In genomic region chr9:45953511-45954293, GRCm38 (mm10) we compare ENCODE assay signal across 8 mouse cellular contexts. TPM values are rescaled to one million over a fixed set of nuclear protein-coding genes. Genes with fewer than 3 reads are reported as not detected.
DNase-seq lines count a peak whose midpoint lies in the region; ATAC-seq and TF ChIP-seq lines count a peak whose summit lies in the region.

No protein-coding gene starts in this region.

- peak overlapping the region; percentile 96 for H3K9ac ChIP-seq in kidney, embryonic 16.5 days (replicated peaks; ENCODE audit: low read length)
- peak overlapping the region; percentile 88 for H3K9ac ChIP-seq in heart, embryonic 14.5 days (ENCODE audit: low read length)
- H3K9ac ChIP-seq in liver, postnatal 0 days (replicated peaks): peak overlapping the region; percentile 89
- peak overlapping the region; percentile 91 for H3K9ac ChIP-seq in stomach, embryonic 16.5 days (ENCODE audit: low read length)

- H3K4me3 ChIP-seq in kidney, embryonic 16.5 days (ENCODE audit: low read length): peak overlapping the region; percentile 81
- peak overlapping the region; percentile 66 to 79 for H3K4me3 ChIP-seq in heart, embryonic 14.5 days (ENCODE audit: control insufficient read depth in 1 of 2, insufficient read depth in 1 of 2, low read depth in 1 of 2, low read length in 2 of 2)
- H3K4me3 ChIP-seq in liver, postnatal 0 days (ENCODE audit: low read depth, low read length): peak overlapping the region; percentile 79
- H3K4me3 ChIP-seq in stomach, embryonic 16.5 days (replicated peaks; ENCODE audit: low read length): peak overlapping the region; percentile 76

- no peak for DNase-seq in kidney, postnatal 14 days
- DNase-seq in adrenal gland, postnatal 36 days: peak; percentile 56
- no peak for DNase-seq in liver, postnatal 0 days
- no peak for DNase-seq in left cerebral cortex, adult 11 months (ENCODE audit: low spot score)

- WGBS in kidney, embryonic 16.5 days: 45% methylated on average over 13 of the region's 13 CpGs
- 57% methylated on average over 13 of the region's 13 CpGs for WGBS in heart, embryonic 14.5 days
- 48% methylated on average over 13 of the region's 13 CpGs for WGBS in liver, postnatal 0 days (ENCODE audit: insufficient replicate concordance)
- 50% methylated on average over 13 of the region's 13 CpGs for WGBS in stomach, embryonic 16.5 days

- H3K27me3 ChIP-seq in kidney, embryonic 16.5 days (ENCODE audit: insufficient read depth, low read length): no peaks in the 10 kb centered on the region
- H3K27me3 ChIP-seq in heart, embryonic 14.5 days (ENCODE audit: control insufficient read depth, insufficient read depth, low read length): no peaks in the 10 kb centered on the region
- no peaks in the 10 kb centered on the region for H3K27me3 ChIP-seq in liver, postnatal 0 days (ENCODE audit: insufficient read depth, low read length)
- no peaks in the 10 kb centered on the region for H3K27me3 ChIP-seq in stomach, embryonic 16.5 days (ENCODE audit: control insufficient read depth, insufficient read depth, low read length)

- peaks cover 19% of the 10 kb centered on the region for H3K4me1 ChIP-seq in kidney, embryonic 16.5 days (ENCODE audit: insufficient read depth, low read length)
- H3K4me1 ChIP-seq in heart, embryonic 14.5 days (ENCODE audit: control insufficient read depth in 2 of 2, insufficient read depth in 2 of 2, low read length in 2 of 2): peaks cover 12 to 16% of the 10 kb centered on the region in 2 experiments
- peaks cover 19% of the 10 kb centered on the region for H3K4me1 ChIP-seq in liver, postnatal 0 days (ENCODE audit: insufficient read depth)
- peaks cover 20% of the 10 kb centered on the region for H3K4me1 ChIP-seq in stomach, embryonic 16.5 days (ENCODE audit: control insufficient read depth, insufficient read depth, low read length)

- H3K4me2 ChIP-seq in kidney, embryonic 16.5 days (replicated peaks; ENCODE audit: low read depth, low read length): peak overlapping the region; percentile 71
- H3K4me2 ChIP-seq in heart, embryonic 14.5 days (ENCODE audit: low read length): peak overlapping the region; percentile 85
- peak overlapping the region; percentile 84 for H3K4me2 ChIP-seq in liver, postnatal 0 days (ENCODE audit: low read depth, low read length)
- H3K4me2 ChIP-seq in stomach, embryonic 16.5 days (ENCODE audit: low read depth, low read length): peak overlapping the region; percentile 78

- peak overlapping the region; percentile 93 for H3K27ac ChIP-seq in kidney, embryonic 16.5 days (ENCODE audit: low read length)
- H3K27ac ChIP-seq in heart, embryonic 14.5 days (replicated peaks in 1 of 2; ENCODE audit: control insufficient read depth in 1 of 2, insufficient read depth in 1 of 2, low read depth in 2 of 2, low read length in 2 of 2): peak overlapping the region; percentile 72 to 89
- H3K27ac ChIP-seq in liver, postnatal 0 days (ENCODE audit: low read depth): peak overlapping the region; percentile 95
- peak overlapping the region; percentile 88 for H3K27ac ChIP-seq in stomach, embryonic 16.5 days (ENCODE audit: low read length)

- no peaks in the 10 kb centered on the region for H3K9me3 ChIP-seq in kidney, embryonic 16.5 days (ENCODE audit: low read length)
- H3K9me3 ChIP-seq in heart, embryonic 14.5 days (ENCODE audit: control insufficient read depth, low read length): no peaks in the 10 kb centered on the region
- no peaks in the 10 kb centered on the region for H3K9me3 ChIP-seq in liver, postnatal 0 days (ENCODE audit: low read length)
- H3K9me3 ChIP-seq in stomach, embryonic 16.5 days (replicated peaks; ENCODE audit: control insufficient read depth, low read length): no peaks in the 10 kb centered on the region

- TF ChIP-seq CTCF in liver, postnatal 0 days (IDR thresholded peaks at IDR 0.05; ENCODE audit: low read depth): no peak

- peaks cover 28% of the 10 kb centered on the region for H3K36me3 ChIP-seq in kidney, embryonic 16.5 days (ENCODE audit: insufficient read depth, low read length)
- peaks cover 43% of the 10 kb centered on the region for H3K36me3 ChIP-seq in heart, embryonic 14.5 days (ENCODE audit: control insufficient read depth, insufficient read depth, low read length)
- H3K36me3 ChIP-seq in liver, postnatal 0 days (replicated peaks; ENCODE audit: insufficient read depth, low read length): peaks cover 32% of the 10 kb centered on the region
- H3K36me3 ChIP-seq in stomach, embryonic 16.5 days (ENCODE audit: control insufficient read depth, insufficient read depth, low read length): 0 out of 2 replicates have a peak, but pooled peaks cover 5% of the 10 kb centered on the region

- ATAC-seq in kidney, embryonic 16.5 days (ENCODE audit: low FRiP score, low TSS enrichment): no peak
- no peak for ATAC-seq in heart, embryonic 14.5 days (ENCODE audit: insufficient number of reproducible peaks, insufficient read depth, low FRiP score, low read depth)
- ATAC-seq in liver, postnatal 0 days: no peak
- no peak for ATAC-seq in stomach, embryonic 16.5 days (ENCODE audit: insufficient read depth, low FRiP score)
- ATAC-seq in erythroid progenitor cell, adult 5-6 weeks (replicated peaks; ENCODE audit: low FRiP score, poor library complexity, severe bottlenecking): no peak; the same call in 1 of the 2 replicates

- no peak for TF ChIP-seq EP300 in liver, postnatal 0 days (IDR thresholded peaks at IDR 0.05; ENCODE audit: low read depth)

RNA-seq across cellular contexts. Expression of gene Sidt2, which starts 1.4 kb away (rescaled TPM):
- polyA plus RNA-seq in kidney, embryonic 16.5 days (2015; fragmentation: Nextera tagmentation; extraction: Ambion mirVana): 44.5 and 45.8 TPM in 2 replicates
- total RNA-seq in adrenal gland, postnatal 36 days (2021): 100 to 1,000 TPM; 161 to 261 TPM
- polyA plus RNA-seq in heart, embryonic 14.5 days (2014; fragmentation: Nextera tagmentation; extraction: Ambion mirVana): 36.5 and 43.9 TPM in 2 replicates
- polyA plus RNA-seq in liver, postnatal 0 days (2015; fragmentation: Nextera tagmentation; extraction: Ambion mirVana): 23.5 and 23.6 TPM in 2 replicates
- 40.9 and 41.7 TPM in 2 replicates for polyA plus RNA-seq in stomach, embryonic 16.5 days (2015; fragmentation: Nextera tagmentation; extraction: Ambion mirVana)
- 16.3 and 20.5 TPM in 2 replicates for total RNA-seq in erythroid progenitor cell, adult 5-6 weeks (2015; ENCODE audit: low replicate concordance)
- total RNA-seq in erythroid progenitor cell, adult 5-6 weeks (2017; ENCODE audit: low replicate concordance): 17.2 and 22.2 TPM in 2 replicates

RNA-seq across cellular contexts. Expression of gene Tagln, which starts 17.8 kb away (rescaled TPM):
- polyA plus RNA-seq in kidney, embryonic 16.5 days (2015; fragmentation: Nextera tagmentation; extraction: Ambion mirVana): 92.3 and 154 TPM in 2 replicates
- total RNA-seq in adrenal gland, postnatal 36 days (2021): 100 to 1,000 TPM in 1 of 2 experiments, 10 to 100 TPM in 1; 90.4 to 182 TPM
- polyA plus RNA-seq in heart, embryonic 14.5 days (2014; fragmentation: Nextera tagmentation; extraction: Ambion mirVana): 122 and 143 TPM in 2 replicates
- 3.6 and 5.2 TPM in 2 replicates for polyA plus RNA-seq in liver, postnatal 0 days (2015; fragmentation: Nextera tagmentation; extraction: Ambion mirVana)
- 572 and 707 TPM in 2 replicates for polyA plus RNA-seq in stomach, embryonic 16.5 days (2015; fragmentation: Nextera tagmentation; extraction: Ambion mirVana)
- total RNA-seq in erythroid progenitor cell, adult 5-6 weeks (2015; ENCODE audit: low replicate concordance): not detected in 2 replicates
- not detected in 2 replicates for total RNA-seq in erythroid progenitor cell, adult 5-6 weeks (2017; ENCODE audit: low replicate concordance)

RNA-seq across cellular contexts. Expression of gene Rnf214, which starts 47.0 kb away (rescaled TPM):
- 50.5 and 62.7 TPM in 2 replicates for polyA plus RNA-seq in kidney, embryonic 16.5 days (2015; fragmentation: Nextera tagmentation; extraction: Ambion mirVana)
- 10 to 100 TPM; 42.5 to 46.6 TPM for total RNA-seq in adrenal gland, postnatal 36 days (2021)
- polyA plus RNA-seq in heart, embryonic 14.5 days (2014; fragmentation: Nextera tagmentation; extraction: Ambion mirVana): 42.9 and 45.5 TPM in 2 replicates
- 13.0 and 15.9 TPM in 2 replicates for polyA plus RNA-seq in liver, postnatal 0 days (2015; fragmentation: Nextera tagmentation; extraction: Ambion mirVana)
- 34.5 and 39.8 TPM in 2 replicates for polyA plus RNA-seq in stomach, embryonic 16.5 days (2015; fragmentation: Nextera tagmentation; extraction: Ambion mirVana)
- total RNA-seq in erythroid progenitor cell, adult 5-6 weeks (2015; ENCODE audit: low replicate concordance): 11.5 and 28.9 TPM in 2 replicates
- total RNA-seq in erythroid progenitor cell, adult 5-6 weeks (2017; ENCODE audit: low replicate concordance): 71.4 and 81.8 TPM in 2 replicates

RNA-seq across cellular contexts. Expression of gene Pcsk7, which starts 47.4 kb away (rescaled TPM):
- polyA plus RNA-seq in kidney, embryonic 16.5 days (2015; fragmentation: Nextera tagmentation; extraction: Ambion mirVana): 23.2 and 24.9 TPM in 2 replicates
- total RNA-seq in adrenal gland, postnatal 36 days (2021): 10 to 100 TPM; 26.9 to 28.6 TPM
- polyA plus RNA-seq in heart, embryonic 14.5 days (2014; fragmentation: Nextera tagmentation; extraction: Ambion mirVana): 12.1 and 13.5 TPM in 2 replicates
- 5.8 and 6.8 TPM in 2 replicates for polyA plus RNA-seq in liver, postnatal 0 days (2015; fragmentation: Nextera tagmentation; extraction: Ambion mirVana)
- polyA plus RNA-seq in stomach, embryonic 16.5 days (2015; fragmentation: Nextera tagmentation; extraction: Ambion mirVana): 25.3 and 26.9 TPM in 2 replicates
- total RNA-seq in erythroid progenitor cell, adult 5-6 weeks (2015; ENCODE audit: low replicate concordance): 7.6 and 13.4 TPM in 2 replicates
- 10.1 and 12.5 TPM in 2 replicates for total RNA-seq in erythroid progenitor cell, adult 5-6 weeks (2017; ENCODE audit: low replicate concordance)

RNA-seq across cellular contexts. Expression of gene Pafah1b2, which starts 58.8 kb away (rescaled TPM):
- 166 and 173 TPM in 2 replicates for polyA plus RNA-seq in kidney, embryonic 16.5 days (2015; fragmentation: Nextera tagmentation; extraction: Ambion mirVana)
- 100 to 1,000 TPM; 148 to 173 TPM for total RNA-seq in adrenal gland, postnatal 36 days (2021)
- 141 and 148 TPM in 2 replicates for polyA plus RNA-seq in heart, embryonic 14.5 days (2014; fragmentation: Nextera tagmentation; extraction: Ambion mirVana)
- polyA plus RNA-seq in liver, postnatal 0 days (2015; fragmentation: Nextera tagmentation; extraction: Ambion mirVana): 35.8 and 42.6 TPM in 2 replicates
- 143 and 152 TPM in 2 replicates for polyA plus RNA-seq in stomach, embryonic 16.5 days (2015; fragmentation: Nextera tagmentation; extraction: Ambion mirVana)
- 29.3 and 31.4 TPM in 2 replicates for total RNA-seq in erythroid progenitor cell, adult 5-6 weeks (2015; ENCODE audit: low replicate concordance)
- total RNA-seq in erythroid progenitor cell, adult 5-6 weeks (2017; ENCODE audit: low replicate concordance): 52.9 and 68.6 TPM in 2 replicates

Comparison
In these comparisons a context has a peak if more than half of its experiments do, and no peak if none do; other contexts are left out.
1. DNase-seq: peak in adrenal gland, postnatal 36 days (2 of 2); none in kidney, postnatal 14 days (single experiment), liver, postnatal 0 days (single experiment) and left cerebral cortex, adult 11 months (single experiment).
2. RNA of gene Tagln, which starts 17.8 kb away (polyA plus RNA-seq): 572 to 707 TPM in stomach, embryonic 16.5 days, 92.3 to 154 TPM in kidney, embryonic 16.5 days and 122 to 143 TPM in heart, embryonic 14.5 days; 3.6 to 5.2 TPM in liver, postnatal 0 days; every median in the first group is over 10 times any median in the second.
3. Peak in every context shown above with its lines, with median percentiles within 50 percentile points of each other: H3K27ac ChIP-seq, H3K4me2 ChIP-seq, H3K4me3 ChIP-seq and H3K9ac ChIP-seq.